Mouse (Mus musculus): Measurements from ENCODE around the gene Flnc.
"Not testable (repeated sequence)": the region's sequence is repeated elsewhere in the genome, so short reads cannot be mapped to it uniquely, and the experiment has no call there.

- TF ChIP-seq POLR2A (IDR thresholded peaks at IDR 0.05; ENCODE audit: extremely low read depth, insufficient read depth, low read length); CTCF (IDR thresholded peaks at IDR 0.05; ENCODE audit: low read depth, low read length): not testable (repeated sequence)
Measured at GRCm38 (mm10) chr6:29390500-29390899, 42.6 kb upstream of the Flnc start.

Data from liver, adult 2 months (tissue).